Mouse (Mus musculus) A20 (cell line): ENCODE data around the gene Gm49403.
A peak's percentile ranks its signal among the peaks of the same experiment; 100 is the strongest.
"Not testable (repeated sequence)": the region's sequence is repeated elsewhere in the genome, so short reads cannot be mapped to it uniquely, and the experiment has no call there.

Source experiments
- DNase-seq: peaks from one replicate; pipeline ENCODE4 v3.0.0-alpha.2; 2011; ENCODE audit warnings: low read depth, low spot score

The Gm49403 gene

GRCm38 (mm10) chr19:8883616-8884015 lies at the start of gene Gm49403, which contains the start of gene Lbhd1:
Gene Gm49403 (plus strand): TSS chr19:8883930.
Gene Lbhd1 (plus strand): TSS chr19:8883732.
- no peak for DNase-seq

- DNase-seq, result peak; percentile 19
Measured at GRCm38 (mm10) chr19:8836327-8836726, 47.4 kb upstream of the Gm49403 start.

- peak; percentile 92 for DNase-seq
Measured at GRCm38 (mm10) chr19:8837251-8837791, 46.4 kb upstream of the Gm49403 start, which contains the start of gene Bscl2. Gene Bscl2 (plus strand): TSS chr19:8837467.

- DNase-seq, result peak; percentile 71
Measured at GRCm38 (mm10) chr19:8838041-8838730, 45.5 kb upstream of the Gm49403 start.

- peak; percentile 93 for DNase-seq
Measured at GRCm38 (mm10) chr19:8839103-8839907, 44.4 kb upstream of the Gm49403 start, which contains the start of gene Gng3. Gene Gng3 (minus strand): TSS chr19:8839194.

- peak; percentile 89 for DNase-seq
Measured at GRCm38 (mm10) chr19:8839908-8840791, 43.6 kb upstream of the Gm49403 start.

- no peak for DNase-seq
Measured at GRCm38 (mm10) chr19:8841012-8841411, 42.7 kb upstream of the Gm49403 start.

GRCm38 (mm10) chr19:8842961-8843360 lies 40.8 kb upstream of the Gm49403 start:
- no peak for DNase-seq

- DNase-seq, result peak; percentile 79
Measured at GRCm38 (mm10) chr19:8844371-8845129, 39.2 kb upstream of the Gm49403 start.

- no peak for DNase-seq
Measured at GRCm38 (mm10) chr19:8848356-8848755, 35.4 kb upstream of the Gm49403 start.

GRCm38 (mm10) chr19:8850402-8850901 lies 33.3 kb upstream of the Gm49403 start, which contains the start of gene Lrrn4cl:
Gene Lrrn4cl (plus strand): TSS chr19:8850768.
- DNase-seq, result no peak

- no peak for DNase-seq
Measured at GRCm38 (mm10) chr19:8851639-8852038, 32.1 kb upstream of the Gm49403 start.

GRCm38 (mm10) chr19:8852236-8852928 lies 31.3 kb upstream of the Gm49403 start:
- DNase-seq, result no peak

GRCm38 (mm10) chr19:8853117-8853516 lies 30.6 kb upstream of the Gm49403 start:
- no peak for DNase-seq

GRCm38 (mm10) chr19:8857689-8858088 lies 26.0 kb upstream of the Gm49403 start:
- DNase-seq, result peak; percentile 42

- DNase-seq, result peak; percentile 63
Measured at GRCm38 (mm10) chr19:8859018-8859417, 24.7 kb upstream of the Gm49403 start.

GRCm38 (mm10) chr19:8864265-8864664 lies 19.5 kb upstream of the Gm49403 start:
- peak; percentile 34 for DNase-seq

- not testable (repeated sequence) for DNase-seq
Measured at GRCm38 (mm10) chr19:8870381-8870780, 13.3 kb upstream of the Gm49403 start.

GRCm38 (mm10) chr19:8870838-8871237 lies 12.9 kb upstream of the Gm49403 start:
- no peak for DNase-seq
